Mouse (Mus musculus) thymus, postnatal 14 days (tissue): Measurements from ENCODE around the gene Fndc1.
A peak's percentile ranks its signal among the peaks of the same experiment; 100 is the strongest.

Source experiments
- DNase-seq: peaks from one replicate; pipeline ENCODE4 v3.0.0; 2021

The Fndc1 gene

DNA sequence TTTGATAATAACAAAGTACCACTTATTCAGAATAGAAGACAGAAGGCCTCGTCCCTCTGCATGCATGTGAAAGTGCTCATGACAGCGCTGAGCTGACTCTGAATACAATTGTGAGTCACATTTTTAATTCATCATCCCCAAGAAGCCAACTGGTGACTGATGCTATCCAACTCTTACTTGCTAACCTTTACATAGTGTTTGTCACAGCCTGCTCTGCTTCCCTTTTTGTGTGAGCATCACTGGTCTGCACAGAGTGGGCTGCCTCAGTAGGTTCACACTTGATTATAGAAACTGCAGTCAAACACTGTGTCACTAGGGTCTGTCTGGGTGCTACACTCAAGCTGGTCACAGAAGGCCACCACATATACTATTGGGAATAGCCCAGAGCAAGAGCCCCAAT lies 10.5 kb downstream of the Fndc1 start:
- no peak for DNase-seq

DNA sequence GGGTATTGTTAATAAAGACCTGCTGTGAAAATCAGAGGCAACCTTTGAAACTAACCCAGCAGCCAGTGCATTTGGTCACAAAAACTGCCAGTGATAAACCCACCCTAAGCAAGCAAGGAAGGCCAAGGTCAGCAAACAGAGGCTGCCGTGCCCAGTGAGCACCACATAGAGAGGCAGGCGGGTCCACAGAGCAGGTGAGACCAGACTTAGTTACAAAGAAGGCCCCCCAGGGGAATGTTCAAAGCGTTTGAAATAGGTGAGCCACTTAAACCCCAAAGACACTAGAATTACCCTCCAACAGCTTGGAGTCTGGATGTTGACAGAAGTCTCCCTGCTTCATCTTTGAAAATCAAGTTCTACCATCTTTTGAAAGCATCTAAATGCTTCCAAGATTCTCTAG lies 12.7 kb downstream of the Fndc1 start:
- DNase-seq: no peak

DNA sequence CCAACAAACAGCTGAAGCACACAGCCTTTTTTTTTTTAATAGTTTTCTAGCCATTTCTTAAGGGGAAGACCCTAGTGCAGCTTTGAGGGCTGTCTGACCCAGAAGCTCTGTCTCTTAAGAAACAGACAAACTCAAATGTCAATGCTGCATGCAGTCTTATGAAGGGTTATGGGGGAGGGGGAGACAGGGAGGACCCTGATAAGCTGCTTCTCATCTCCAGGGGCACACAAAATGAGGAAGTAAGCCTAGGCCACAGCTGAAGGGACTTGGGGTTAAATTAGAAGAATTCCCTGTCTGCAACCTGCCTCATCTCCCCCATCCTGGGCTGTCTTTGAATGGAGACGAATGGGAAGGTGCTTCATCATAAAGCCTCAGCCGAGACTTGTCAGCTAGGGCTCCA lies 19.1 kb downstream of the Fndc1 start:
- no peak for DNase-seq

DNA sequence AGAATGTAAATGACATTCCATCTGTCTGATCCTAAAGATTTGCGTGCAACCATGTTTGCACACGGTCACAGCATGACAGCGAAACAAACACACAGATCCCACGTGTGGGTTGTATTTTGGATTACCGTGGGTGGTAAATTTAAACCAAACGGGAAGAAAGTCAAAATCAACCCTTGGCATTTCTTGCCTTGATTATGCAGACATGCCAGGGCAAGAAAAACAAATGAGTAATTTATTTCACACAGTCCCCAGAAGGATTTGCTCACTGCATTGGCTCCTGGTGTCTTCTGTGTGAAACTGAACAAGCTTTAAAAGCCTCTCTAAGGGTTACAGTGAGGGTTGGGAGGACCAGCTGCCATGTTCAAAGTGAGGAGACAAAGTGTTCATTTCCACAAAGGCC lies 22.0 kb downstream of the Fndc1 start:
- no peak for DNase-seq

DNA sequence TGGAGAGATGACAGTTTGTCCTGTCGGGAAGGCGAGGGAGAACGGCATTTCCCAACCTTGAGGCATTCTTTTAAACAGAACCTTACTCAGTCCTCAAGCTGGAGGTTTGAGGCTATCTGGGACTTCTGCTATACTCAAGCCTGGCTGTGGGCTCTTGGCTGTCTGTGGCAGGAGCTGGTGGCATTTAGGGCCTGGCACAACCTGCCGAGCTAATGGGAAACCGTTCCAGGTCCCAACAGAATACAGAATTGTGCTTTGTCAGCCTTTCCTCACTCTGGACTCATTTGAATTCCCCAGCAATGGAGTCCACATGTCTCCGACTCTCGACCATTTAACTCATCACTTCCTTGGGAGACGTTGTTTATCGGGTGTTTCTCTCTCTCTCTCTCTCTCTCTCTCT lies 24.6 kb downstream of the Fndc1 start:
- DNase-seq: no peak

DNA sequence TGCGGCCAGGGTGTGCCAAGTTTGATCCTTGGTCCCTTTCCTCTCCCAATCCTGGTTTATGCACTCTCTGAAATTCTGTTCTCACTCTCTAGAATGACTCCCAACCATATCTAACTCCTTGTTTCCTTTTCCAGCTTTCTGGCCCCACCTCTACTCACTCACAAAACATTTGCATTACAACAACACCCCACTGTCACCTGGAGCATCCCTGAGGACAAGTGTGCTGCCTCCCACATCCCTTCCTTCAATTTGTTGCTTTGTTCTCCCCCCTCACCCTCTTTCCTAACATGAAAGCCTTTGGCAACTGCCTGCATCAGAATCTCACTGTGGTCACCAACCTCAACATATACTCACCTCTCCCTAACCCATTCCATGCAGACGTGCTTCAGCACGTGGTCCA lies 27.2 kb downstream of the Fndc1 start:
- no peak for DNase-seq

DNA sequence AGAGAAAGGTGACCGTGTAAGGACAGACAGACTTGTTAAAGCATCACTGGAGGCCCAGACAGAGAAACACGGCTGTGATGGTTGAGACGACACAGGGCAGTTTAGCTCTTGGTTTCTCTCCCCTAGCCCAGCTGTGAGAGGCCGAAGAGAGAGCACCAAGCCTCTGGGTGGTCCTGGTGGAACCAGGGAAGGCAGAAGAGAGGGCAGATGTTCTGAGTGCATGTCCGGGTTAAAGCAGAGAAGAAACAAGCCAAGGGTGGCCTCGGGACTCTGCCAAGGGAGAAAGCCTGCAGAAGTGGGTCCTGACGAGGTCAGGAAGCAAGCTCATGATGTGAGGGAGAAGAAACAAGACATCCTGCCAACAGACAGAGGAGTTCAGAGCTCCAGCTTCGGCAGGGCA lies 31.5 kb downstream of the Fndc1 start:
- no peak for DNase-seq

DNA sequence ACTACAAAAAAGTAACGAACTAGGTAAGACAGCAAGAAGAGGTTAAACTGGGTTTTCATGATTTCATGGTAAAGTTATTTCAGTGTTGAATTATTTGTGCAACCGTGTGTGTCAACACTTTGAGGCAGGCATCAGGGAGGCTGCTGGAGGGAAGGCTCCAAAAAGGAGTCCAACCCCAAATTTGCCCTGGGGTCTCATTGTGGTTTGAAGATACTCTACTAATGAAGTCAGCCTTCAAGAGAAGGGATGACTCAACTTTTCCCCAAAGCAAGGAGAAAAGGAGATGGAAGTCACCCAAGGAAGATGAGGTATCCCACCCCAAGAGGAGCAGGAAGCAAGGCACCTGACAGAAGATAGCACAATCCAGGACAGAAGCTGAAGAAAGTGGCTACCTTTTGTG lies 31.9 kb downstream of the Fndc1 start:
- no peak for DNase-seq

DNA sequence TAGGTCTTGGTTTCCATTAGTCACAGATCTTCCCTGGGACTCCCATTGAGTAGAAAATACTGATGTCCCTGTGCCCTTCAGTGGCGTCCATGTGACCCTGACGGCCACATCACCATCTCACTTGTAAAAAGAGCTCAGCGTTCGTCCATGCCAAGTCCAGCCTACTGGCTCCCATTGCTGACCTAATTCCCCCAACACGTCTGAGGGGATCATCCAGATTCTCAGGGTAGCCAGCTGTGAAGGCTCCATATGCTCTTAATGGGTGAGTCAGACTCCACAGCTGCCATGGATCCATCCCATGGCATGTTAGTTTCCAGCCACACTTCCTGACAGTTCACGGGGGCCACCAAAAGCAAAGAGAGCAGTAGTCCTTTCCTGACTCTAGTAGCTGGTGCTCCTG lies 33.0 kb downstream of the Fndc1 start:
- DNase-seq: no peak

DNA sequence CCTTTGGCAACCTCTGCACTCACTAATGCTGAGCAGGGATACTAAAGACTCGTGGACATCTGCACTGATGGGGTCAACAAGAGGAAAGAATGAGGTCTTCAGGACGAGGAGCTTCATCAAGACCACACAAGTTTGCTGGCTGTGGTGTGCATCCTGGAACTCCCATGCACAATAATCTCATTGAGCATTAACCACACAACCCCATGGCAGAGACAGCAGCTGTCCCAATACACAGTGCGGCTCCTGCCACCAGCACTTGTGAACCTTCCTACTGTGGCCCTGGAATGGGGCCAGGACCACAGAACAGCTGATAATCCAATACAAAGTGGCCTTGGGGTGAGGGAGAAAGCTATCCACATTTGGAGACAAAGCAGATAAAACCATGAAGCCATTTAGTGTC lies 36.6 kb downstream of the Fndc1 start:
- no peak for DNase-seq

DNA sequence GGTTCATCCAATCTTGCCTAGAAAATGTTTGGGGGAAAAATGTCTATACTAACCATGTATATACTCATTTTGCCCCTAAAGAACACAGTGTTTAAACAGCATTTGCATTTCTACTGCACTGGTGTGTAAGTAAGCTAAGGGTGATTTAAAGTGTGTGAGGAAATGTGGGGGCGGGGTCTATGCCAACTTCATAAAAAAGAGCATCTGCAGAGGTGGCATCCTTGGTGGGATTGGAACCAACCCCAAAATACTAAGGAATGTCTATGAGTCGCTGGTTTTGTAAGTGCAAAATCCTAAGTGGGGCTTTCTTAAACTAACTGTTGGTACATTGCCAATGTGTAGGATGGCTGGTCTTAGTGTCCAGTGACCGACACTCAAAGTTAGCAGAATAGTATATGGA lies 53.0 kb downstream of the Fndc1 start:
- no peak for DNase-seq

DNA sequence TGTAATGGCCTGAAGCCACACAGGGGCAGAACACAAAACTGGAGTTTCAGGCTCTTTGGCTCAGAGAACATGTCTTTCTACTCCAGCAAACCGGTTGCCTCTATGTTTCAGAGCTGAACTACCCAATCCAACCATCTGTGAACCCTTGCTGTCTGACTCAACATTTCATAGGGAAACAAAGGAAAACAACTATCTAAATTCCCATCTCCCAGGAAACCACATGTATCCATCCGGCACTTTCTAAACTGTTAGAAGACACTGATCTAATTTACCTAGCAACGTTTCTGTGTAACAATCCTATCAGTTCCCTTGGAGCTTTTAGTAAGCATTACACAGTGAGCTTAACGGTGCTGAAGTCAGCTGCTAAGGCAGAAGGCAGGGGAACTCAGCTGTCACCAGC lies 67.3 kb downstream of the Fndc1 start:
- no peak for DNase-seq

DNA sequence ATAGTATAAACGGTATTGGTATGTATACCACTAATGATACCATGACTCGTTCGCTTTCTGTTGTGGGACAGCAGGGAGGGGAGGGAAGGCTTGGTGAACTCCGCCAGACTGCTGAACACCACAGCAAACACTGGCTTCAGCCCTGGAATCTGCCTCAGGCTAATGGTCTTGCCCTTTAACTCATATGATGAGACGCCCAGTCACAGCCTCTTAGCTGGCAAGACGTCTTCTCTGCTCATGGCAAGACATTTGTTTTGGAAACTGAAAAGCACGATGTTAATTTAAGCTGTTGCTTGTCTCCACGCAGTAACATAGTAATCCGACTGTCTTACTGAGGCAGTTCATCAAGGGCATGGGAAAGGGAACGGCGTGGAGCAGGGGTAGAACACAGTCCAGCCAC lies 72.1 kb downstream of the Fndc1 start:
- DNase-seq: no peak

DNA sequence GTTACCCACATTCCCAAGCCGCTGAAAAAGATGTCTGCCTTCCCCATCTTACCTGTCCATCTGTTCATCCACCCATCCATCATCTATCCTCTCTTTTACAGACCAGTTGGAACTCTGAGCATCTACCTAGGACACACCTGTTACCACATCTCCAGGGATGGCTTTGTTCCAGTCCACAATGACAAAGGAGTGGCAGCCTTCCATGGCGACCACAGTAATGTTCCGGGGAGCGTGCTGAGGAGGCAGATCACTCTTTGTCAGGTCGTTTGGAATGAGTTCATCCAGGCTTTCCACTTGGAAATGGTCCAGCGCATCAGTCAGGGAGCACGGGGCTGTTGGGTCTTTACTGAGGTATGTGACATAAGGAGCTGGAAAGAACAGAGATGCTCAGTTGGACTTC lies 73.7 kb downstream of the Fndc1 start:
- no peak for DNase-seq

DNA sequence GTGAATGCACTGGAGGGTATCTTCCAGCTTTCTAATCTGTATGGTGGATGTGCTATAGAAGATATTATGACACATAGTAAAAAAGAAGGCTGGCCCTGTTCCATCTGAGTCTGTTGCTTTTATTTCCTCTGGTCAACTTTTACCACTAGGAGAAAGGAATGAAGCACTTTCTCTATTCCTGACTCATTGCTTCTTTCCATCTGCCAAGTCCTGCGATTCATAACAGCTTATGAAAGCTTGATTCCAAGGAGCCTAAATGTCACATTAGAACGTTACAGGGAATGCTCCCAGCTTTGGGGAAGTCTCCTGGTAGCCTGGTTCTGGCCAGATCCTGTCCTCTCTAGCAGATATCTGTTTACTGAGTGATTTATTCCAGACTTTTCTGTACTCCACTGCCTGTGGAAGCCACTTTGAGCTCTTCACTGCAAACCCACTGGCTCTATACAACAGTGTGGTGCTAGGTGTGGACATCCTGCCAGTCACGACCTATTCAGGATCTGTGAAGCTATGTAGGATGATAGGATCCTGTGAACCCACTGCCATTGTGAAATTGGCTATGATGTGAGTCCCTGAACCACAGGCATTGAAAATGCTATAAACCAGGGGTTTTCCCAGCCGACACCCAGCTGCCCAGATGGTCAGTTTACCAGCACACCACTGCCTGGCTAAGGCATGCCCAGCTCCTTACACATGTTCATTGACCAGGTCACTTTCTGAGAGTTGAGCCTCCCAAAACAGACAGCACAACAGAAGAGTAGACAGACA lies 77.9 kb downstream of the Fndc1 start:
- DNase-seq: no peak

DNA sequence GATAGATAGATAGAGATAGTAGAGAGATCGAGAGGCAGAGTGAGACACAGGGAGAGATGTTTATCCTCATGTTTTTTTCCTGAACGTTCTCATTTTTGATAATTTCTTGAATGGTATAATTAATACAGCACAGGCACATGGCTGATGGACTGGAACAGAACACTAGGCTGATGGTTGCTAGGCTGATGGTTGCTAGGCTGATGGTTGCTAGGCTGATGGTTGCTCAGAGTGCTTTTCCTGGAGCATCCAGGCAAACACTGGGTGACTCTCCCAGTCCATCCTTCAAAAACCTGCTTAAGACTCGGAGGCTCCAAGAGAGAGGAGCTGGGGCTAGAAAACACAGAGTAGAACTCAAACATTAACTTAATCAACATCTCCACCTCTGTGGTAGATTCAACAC lies 80.3 kb downstream of the Fndc1 start:
- no peak for DNase-seq

DNA sequence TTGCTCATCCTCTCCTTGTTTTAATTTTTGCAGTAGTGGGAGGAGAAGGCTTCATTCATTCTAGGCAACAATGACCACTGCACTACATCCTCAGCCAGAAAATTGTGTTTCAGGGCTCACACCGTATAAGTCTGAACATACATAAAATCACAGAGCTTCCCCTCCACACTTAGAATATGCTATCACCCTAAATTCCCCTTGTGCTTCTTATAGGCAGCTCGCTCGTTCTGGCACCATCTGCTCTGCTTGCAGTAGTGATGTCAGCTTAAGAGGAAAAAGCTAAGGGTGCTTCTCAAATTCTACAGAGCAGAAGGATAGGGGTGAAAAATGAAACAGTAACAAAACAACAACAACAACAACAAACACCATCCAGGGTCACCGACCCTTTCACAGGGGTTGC lies 82.1 kb downstream of the Fndc1 start:
- no peak for DNase-seq

DNA sequence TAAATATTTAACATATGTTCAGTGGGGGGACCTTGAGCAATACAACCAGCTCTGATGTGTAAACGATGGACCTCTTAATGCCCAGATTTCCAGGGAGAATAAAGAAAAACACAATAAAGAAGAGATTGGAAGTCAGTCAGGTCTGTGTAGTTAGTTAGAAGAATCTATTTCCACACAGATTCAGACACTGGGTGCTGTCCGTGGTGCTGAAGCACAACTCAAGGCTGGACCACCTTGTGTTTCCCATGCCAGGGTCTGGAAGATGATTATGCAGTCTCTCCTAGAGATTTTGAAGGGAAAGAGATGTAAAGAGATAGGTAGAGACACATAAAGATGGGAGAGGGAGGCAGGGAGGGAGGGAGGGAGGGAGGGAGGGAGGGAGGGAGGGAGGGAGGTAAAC lies 86.1 kb downstream of the Fndc1 start:
- DNase-seq: peak; percentile 38

DNA sequence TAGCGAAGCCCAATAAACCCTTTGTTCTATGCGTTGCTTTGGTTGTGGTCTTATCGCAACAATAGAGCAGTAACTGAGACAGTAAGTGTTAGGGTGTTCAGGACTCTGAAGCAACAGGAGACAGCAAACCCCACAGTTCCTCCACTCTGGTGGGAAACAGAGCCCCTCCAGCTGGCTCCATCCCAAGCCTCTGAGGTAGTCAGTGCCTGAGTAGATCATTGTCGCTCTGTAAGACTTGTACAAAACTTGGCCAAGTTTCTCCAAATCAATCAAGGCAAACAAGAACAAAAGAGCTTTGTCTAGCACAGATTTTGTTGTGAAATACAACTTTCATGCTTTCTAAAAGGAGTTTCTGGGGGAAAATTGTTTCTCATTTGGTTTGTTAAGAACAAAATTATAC lies 104.1 kb downstream of the Fndc1 start:
- no peak for DNase-seq

DNA sequence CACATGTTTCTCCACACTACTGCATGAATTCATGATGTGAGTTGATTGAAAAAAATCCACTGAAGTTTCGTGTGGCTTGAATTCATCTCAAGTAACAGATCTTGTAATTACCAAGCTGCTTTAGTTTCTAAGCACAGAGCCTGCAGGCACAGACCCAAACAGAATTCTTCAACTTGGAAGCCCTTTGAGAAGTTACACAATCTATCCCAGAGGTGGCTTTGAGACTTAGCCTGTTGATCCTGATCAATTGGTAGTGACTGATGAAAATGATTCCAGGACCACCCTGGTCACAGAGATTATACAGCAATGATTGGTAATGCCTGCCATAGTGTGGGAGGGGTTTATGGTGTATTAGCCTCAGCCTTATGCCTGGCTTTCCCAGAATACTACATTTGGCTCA lies 108.2 kb downstream of the Fndc1 start:
- DNase-seq: no peak

DNA sequence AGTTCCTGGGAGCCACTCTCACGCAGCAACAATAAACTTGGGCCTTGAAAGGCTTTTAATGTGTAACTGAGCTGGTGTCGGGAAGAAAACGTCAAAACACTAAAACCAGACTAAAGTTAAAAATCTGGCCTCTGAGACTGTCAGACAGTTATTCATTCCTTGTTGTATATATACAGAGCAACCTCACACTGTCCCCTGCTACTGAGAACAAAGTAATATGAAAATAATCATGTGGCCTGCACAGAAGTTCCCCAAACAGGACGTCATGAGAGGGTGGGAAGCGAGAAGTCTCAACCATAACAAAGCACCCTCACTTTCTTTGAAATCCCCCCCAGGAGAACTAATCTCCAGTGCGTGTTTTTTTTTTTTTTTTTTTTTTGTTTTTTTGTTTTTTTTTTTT lies 109.2 kb downstream of the Fndc1 start:
- no peak for DNase-seq

DNA sequence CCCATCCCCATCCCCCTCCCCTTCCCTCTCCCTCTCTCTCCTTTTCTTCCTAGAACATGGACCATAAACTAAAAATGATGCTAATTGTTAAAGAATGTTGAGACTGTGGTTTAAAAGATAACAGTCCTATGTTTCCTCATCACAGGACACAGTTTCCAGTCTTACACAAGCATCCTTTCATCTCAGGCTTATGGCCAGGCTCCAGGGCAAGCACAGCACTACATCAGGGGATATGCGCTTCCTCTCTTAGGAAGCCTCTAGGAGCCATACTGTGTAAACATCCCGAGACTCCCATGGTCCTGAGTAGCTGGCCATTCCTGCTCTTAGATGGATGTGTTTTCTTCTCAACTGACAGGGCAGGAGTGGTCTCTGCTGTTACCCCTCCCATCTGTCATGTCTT lies 114.1 kb downstream of the Fndc1 start:
- no peak for DNase-seq

DNA sequence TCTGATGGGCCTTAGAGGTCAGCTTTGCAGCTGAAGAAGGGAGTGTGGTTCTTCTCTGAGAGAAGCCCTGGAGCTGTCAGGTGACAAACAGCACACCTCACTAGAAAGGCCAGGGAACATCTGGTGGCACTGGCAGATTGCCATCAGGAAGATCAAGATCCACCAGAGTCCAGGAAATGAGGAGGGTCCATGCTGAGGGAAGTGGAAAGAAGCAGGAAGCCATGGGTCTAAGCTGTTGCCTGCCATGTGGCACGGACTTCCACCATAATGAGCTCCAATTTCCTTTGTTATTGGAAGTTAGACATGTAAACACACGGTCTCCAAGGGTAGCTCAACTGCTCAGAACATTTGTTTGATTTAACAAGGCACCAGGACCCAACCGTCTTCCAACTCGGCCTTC lies 120.0 kb downstream of the Fndc1 start:
- no peak for DNase-seq

DNA sequence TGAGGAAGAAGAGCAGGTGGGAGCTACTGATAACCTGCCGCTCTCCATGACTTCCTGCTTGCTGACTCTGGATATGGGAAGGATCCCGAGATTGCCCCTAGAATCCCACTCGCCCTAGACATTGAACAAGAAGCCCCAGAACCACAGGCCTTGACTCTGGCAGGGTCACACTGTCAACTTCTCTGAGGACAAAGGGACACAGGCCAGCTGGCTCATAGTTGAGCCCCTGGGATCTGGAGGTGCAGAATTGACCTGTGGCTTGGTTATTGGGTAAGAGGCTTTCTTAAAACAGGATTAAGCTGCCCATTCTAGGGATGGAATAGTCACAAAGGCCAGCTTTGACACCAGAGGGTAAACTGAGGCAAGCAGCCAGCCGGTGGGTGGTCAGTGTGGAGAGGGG lies 136.8 kb downstream of the Fndc1 start:
- no peak for DNase-seq
